Mouse (Mus musculus) central nervous system, embryonic 11.5 days (tissue): Measurements from ENCODE around the gene Tas1r2. TPM values are rescaled to one million over a fixed set of nuclear protein-coding genes. Genes with fewer than 3 reads are reported as not detected.

Source experiments
- polyA plus RNA-seq: library from polyadenylated mRNA; depleted of rRNA; stranded (reverse); fragments of >200 nt; gene quantifications from 2 replicates; pipeline ENCODE4 v1.2.3, GENCODE M21; 2012; rRNA removed

Gene Tas1r2
- polyA plus RNA-seq = 0.04 TPM in 1 of 2 replicates, not detected in the other

GRCm38 (mm10) chr4:139653238-139653637, at the start of gene Tas1r2:
TSS of gene Tas1r2 (plus strand) at chr4:139653538.

GRCm38 (mm10) chr4:139622373-139623282, 30.7 kb upstream of the Tas1r2 start, which contains the start of gene Aldh4a1:
TSS of gene Aldh4a1 (plus strand) at chr4:139622866.

Other genes starting within 250 kb of the Tas1r2 start
- gene Iffo2, start 123.0 kb upstream of the Tas1r2 start, polyA plus RNA-seq = 7.5 and 8.6 TPM in 2 replicates
- gene Gm21969, start 50.4 kb upstream of the Tas1r2 start, polyA plus RNA-seq = 0.07 TPM in 1 of 2 replicates, not detected in the other
- gene Aldh4a1, start 30.7 kb upstream of the Tas1r2 start, polyA plus RNA-seq = 11.0 and 14.8 TPM in 2 replicates
- gene Pax7, start 180.0 kb downstream of the Tas1r2 start, polyA plus RNA-seq = 6.7 and 7.0 TPM in 2 replicates